Mouse (Mus musculus) MEL (cell line): ENCODE data around the gene Cldnd2. TPM values are rescaled to one million over a fixed set of nuclear protein-coding genes. Genes with fewer than 3 reads are reported as not detected.
"Not testable (repeated sequence)": the region's sequence is repeated elsewhere in the genome, so short reads cannot be mapped to it uniquely, and the experiment has no call there.

ENCODE experiments used
- DNase-seq: peaks from one replicate; pipeline ENCODE4 v3.0.0; 2011; ENCODE audit warnings: low read depth, low spot score
- H3K27ac ChIP-seq: 2 replicates; pipeline ENCODE4 v1.5.1; 2012; ENCODE audit warnings: low read depth, mild to moderate bottlenecking, control low read depth, low read length, moderate library complexity; ENCODE audit not compliant: control insufficient read depth
- H3K27me3 ChIP-seq, 2 experiments: fragments of 150-350 bp in 1 of 2; sonication (generic) in 1 of 2; 2 replicates each; pipeline ENCODE4 v1.6.1; 2012; ENCODE audit warnings: low read length in 2 of 2, mild to moderate bottlenecking in 2 of 2, improper control_type of control experiment in 1 of 2, moderate library complexity in 1 of 2; ENCODE audit not compliant: insufficient read depth in 2 of 2, control insufficient read depth in 1 of 2
- H3K36me3 ChIP-seq, 2 experiments: 2 replicates each; pipeline ENCODE4 v1.6.1; 2012 to 2014; ENCODE audit warnings: low read length in 2 of 2, improper control_type of control experiment in 1 of 2, inconsistent platforms in 1 of 2, mild to moderate bottlenecking in 1 of 2; ENCODE audit not compliant: insufficient read depth in 2 of 2, control insufficient read depth in 1 of 2
- H3K4me1 ChIP-seq, 2 experiments: fragments of 150-350 bp in 1 of 2; sonication (generic) in 1 of 2; 2 replicates each; pipeline ENCODE4 v1.6.1; 2012; ENCODE audit warnings: low read length in 2 of 2, improper control_type of control experiment in 1 of 2, mild to moderate bottlenecking in 1 of 2; ENCODE audit not compliant: insufficient read depth in 2 of 2, control insufficient read depth in 1 of 2
- H3K4me3 ChIP-seq, 2 experiments: fragments of 150-350 bp in 1 of 2; sonication (generic) in 1 of 2; 2 replicates each; pipeline ENCODE4 v1.5.1; 2012; ENCODE audit warnings: low read depth in 2 of 2, low read length in 2 of 2, mild to moderate bottlenecking in 2 of 2, moderate library complexity in 2 of 2, control low read depth in 1 of 2, improper control_type of control experiment in 1 of 2; ENCODE audit not compliant: control insufficient read depth in 1 of 2, insufficient read depth in 1 of 2
- H3K79me2 ChIP-seq: 2 replicates; pipeline ENCODE4 v1.6.1; 2012; ENCODE audit warnings: mild to moderate bottlenecking, low read length, moderate library complexity; ENCODE audit not compliant: control insufficient read depth, poor library complexity, insufficient read depth
- H3K9ac ChIP-seq: 2 replicates; pipeline ENCODE4 v1.6.1; 2012; ENCODE audit warnings: low read depth, mild to moderate bottlenecking, control low read depth, low read length, moderate library complexity; ENCODE audit not compliant: control insufficient read depth, poor library complexity, severe bottlenecking
- H3K9me3 ChIP-seq: fragments of 150-350 bp; sonication (generic); replicated peaks from 2 replicates; pipeline ENCODE4 v1.6.1; 2012; ENCODE audit warnings: mild to moderate bottlenecking, low read length, improper control_type of control experiment, moderate library complexity; ENCODE audit not compliant: insufficient read depth
- BHLHE40 ChIP-seq: IDR thresholded peaks from 2 replicates; pipeline ENCODE4 v1.6.1; 2012; ENCODE audit warnings: low read depth, mild to moderate bottlenecking, inconsistent platforms, low read length, improper control_type of control experiment, borderline replicate concordance
- CHD1 ChIP-seq: IDR thresholded peaks from 2 replicates; pipeline ENCODE4 v1.6.1; 2012; ENCODE audit warnings: low read depth, mild to moderate bottlenecking, inconsistent platforms, low read length, improper control_type of control experiment
- CTCF ChIP-seq, 3 experiments: IDR thresholded peaks in 2 of 3; conservative IDR thresholded peaks in 1 of 3; 2 replicates each; pipeline ENCODE4 v1.5.1; 2011 to 2012; ENCODE audit warnings: low read length in 3 of 3, low read depth in 2 of 3, mild to moderate bottlenecking in 2 of 3, improper control_type of control experiment in 1 of 3, inconsistent platforms in 1 of 3, mixed read lengths in 1 of 3, moderate library complexity in 1 of 3; ENCODE audit not compliant: control insufficient read depth in 1 of 3, insufficient read depth in 1 of 3, poor library complexity in 1 of 3, severe bottlenecking in 1 of 3
- ELF1 ChIP-seq: IDR thresholded peaks from 2 replicates; pipeline ENCODE4 v1.6.1; 2014; ENCODE audit warnings: low read depth, mild to moderate bottlenecking, inconsistent platforms, low read length, improper control_type of control experiment, moderate library complexity
- EP300 ChIP-seq, 2 experiments: IDR thresholded peaks; 2 replicates each; pipeline ENCODE4 v1.6.1; 2011; ENCODE audit warnings: improper control_type of control experiment in 2 of 2, low read length in 2 of 2, low read depth in 1 of 2, mild to moderate bottlenecking in 1 of 2
- ETS1 ChIP-seq: IDR thresholded peaks from 2 replicates; pipeline ENCODE4 v1.6.1; 2012; ENCODE audit warnings: low read depth, mild to moderate bottlenecking, inconsistent platforms, low read length, improper control_type of control experiment, moderate library complexity
- GABPA ChIP-seq: IDR thresholded peaks from 2 replicates; pipeline ENCODE4 v1.6.1; 2012; ENCODE audit warnings: low read depth, mild to moderate bottlenecking, inconsistent platforms, low read length, improper control_type of control experiment, moderate library complexity
- JUND ChIP-seq: IDR thresholded peaks from 2 replicates; pipeline ENCODE4 v1.6.1; 2011; ENCODE audit warnings: low read depth, mild to moderate bottlenecking, improper control_type of control experiment, low read length
- MAFK ChIP-seq: IDR thresholded peaks from 2 replicates; pipeline ENCODE4 v1.6.1; 2011; ENCODE audit warnings: low read depth, mild to moderate bottlenecking, low read length, improper control_type of control experiment, borderline replicate concordance
- MAX ChIP-seq: IDR thresholded peaks from 2 replicates; pipeline ENCODE4 v1.6.1; 2011; ENCODE audit warnings: low read length, improper control_type of control experiment
- MEF2A ChIP-seq: IDR thresholded peaks from 2 replicates; pipeline ENCODE4 v1.6.1; 2014; ENCODE audit warnings: low read depth, mild to moderate bottlenecking, inconsistent platforms, low read length, improper control_type of control experiment; ENCODE audit not compliant: poor library complexity, insufficient replicate concordance, severe bottlenecking; ENCODE audit errors: extremely low read depth
- MXI1 ChIP-seq: IDR thresholded peaks from 2 replicates; pipeline ENCODE4 v1.6.1; 2011; ENCODE audit warnings: mild to moderate bottlenecking, low read depth, low read length, improper control_type of control experiment
- MYC ChIP-seq: IDR thresholded peaks from 2 replicates; pipeline ENCODE4 v1.6.1; 2011; ENCODE audit warnings: low read depth, mild to moderate bottlenecking, low read length, improper control_type of control experiment, moderate library complexity
- NRF1 ChIP-seq: IDR thresholded peaks from 2 replicates; pipeline ENCODE4 v1.6.1; 2014; ENCODE audit warnings: low read depth, mild to moderate bottlenecking, inconsistent platforms, low read length, improper control_type of control experiment, moderate library complexity; ENCODE audit not compliant: poor library complexity, insufficient read depth, severe bottlenecking
- SIN3A ChIP-seq: IDR thresholded peaks from 2 replicates; pipeline ENCODE4 v1.6.1; 2012; ENCODE audit warnings: low read length, improper control_type of control experiment, inconsistent platforms
- TCF12 ChIP-seq: IDR thresholded peaks from 2 replicates; pipeline ENCODE4 v1.6.1; 2014; ENCODE audit warnings: low read depth, mild to moderate bottlenecking, inconsistent platforms, low read length, improper control_type of control experiment, moderate library complexity
- USF1 ChIP-seq: IDR thresholded peaks from 2 replicates; pipeline ENCODE4 v1.6.1; 2014; ENCODE audit warnings: low read depth, mild to moderate bottlenecking, inconsistent platforms, low read length, improper control_type of control experiment, moderate library complexity
- USF2 ChIP-seq, 2 experiments: IDR thresholded peaks; 2 replicates each; pipeline ENCODE4 v1.6.1; 2011 to 2012; ENCODE audit warnings: improper control_type of control experiment in 2 of 2, low read length in 2 of 2, borderline replicate concordance in 1 of 2, inconsistent platforms in 1 of 2, low read depth in 1 of 2, mild to moderate bottlenecking in 1 of 2; ENCODE audit not compliant: insufficient read depth in 1 of 2
- ZC3H11A ChIP-seq: IDR thresholded peaks from 2 replicates; pipeline ENCODE4 v1.6.1; 2012; ENCODE audit warnings: low read depth, mild to moderate bottlenecking, inconsistent platforms, low read length, improper control_type of control experiment
- ZKSCAN1 ChIP-seq: IDR thresholded peaks from 2 replicates; pipeline ENCODE4 v1.6.1; 2012; ENCODE audit warnings: low read depth, mild to moderate bottlenecking, inconsistent platforms, low read length, improper control_type of control experiment, moderate library complexity
- ZMIZ1 ChIP-seq: IDR thresholded peaks from 2 replicates; pipeline ENCODE4 v1.6.1; 2012; ENCODE audit warnings: low read depth, mild to moderate bottlenecking, inconsistent platforms, low read length, improper control_type of control experiment, moderate library complexity
- polyA plus RNA-seq, 2 experiments: library from polyadenylated mRNA; stranded (reverse) in 1 of 2; unstranded in 1 of 2; fragments of >175 nt in 1 of 2; fragments of >200 nt in 1 of 2; gene quantifications; 2 replicates each; pipeline versions ENCODE4 v1.2.1 to v1.2.4; 2012; ENCODE audit warnings: low replicate concordance in 2 of 2, low read depth in 1 of 2; ENCODE audit not compliant: insufficient read length in 2 of 2, insufficient read depth in 1 of 2, missing spikeins in 1 of 2
- total RNA-seq: library from RNA; depleted of rRNA; stranded (reverse); fragments of 300-350 nt; gene quantifications from 2 replicates; pipeline ENCODE4 v1.2.3, GENCODE M21; 2012

The Cldnd2 gene
- total and polyA plus RNA-seq, 3 experiments, result not detected

DNA sequence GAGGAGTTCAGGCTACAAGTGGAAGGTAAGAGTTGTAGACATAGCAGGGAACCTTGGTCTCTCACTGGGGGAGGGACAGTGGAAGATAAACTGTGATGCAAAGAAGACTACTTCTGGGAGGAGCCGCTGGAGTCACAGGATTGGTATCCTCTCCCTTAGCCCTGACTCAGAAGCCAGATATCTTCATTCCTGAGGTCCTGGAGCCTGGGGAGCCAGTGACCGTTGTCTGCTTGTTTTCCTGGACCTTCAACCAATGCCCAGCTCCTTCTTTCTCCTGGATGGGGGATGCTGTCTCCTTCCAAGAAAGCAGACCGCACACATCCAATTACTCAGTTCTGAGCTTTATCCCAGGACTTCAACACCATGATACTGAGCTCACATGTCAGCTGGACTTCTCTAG lies 31.5 kb upstream of the Cldnd2 start:
- no peaks in the 10 kb centered on the region for H3K27me3 ChIP-seq
- H3K36me3 ChIP-seq, result no peaks in the 10 kb centered on the region
- H3K9me3 ChIP-seq, result no peaks in the 10 kb centered on the region
- H3K9ac ChIP-seq, result no peak overlapping the region
- TF ChIP-seq NRF1, result no peak
- no peak for TF ChIP-seq MXI1
- no peak for TF ChIP-seq ETS1
- no peak for TF ChIP-seq ZKSCAN1
- TF ChIP-seq ZMIZ1, result no peak
- no peak for TF ChIP-seq ZC3H11A
- no peak for TF ChIP-seq MAFK
- TF ChIP-seq EP300 (IDR thresholded peaks at IDR 0.05; ENCODE audit: low read depth in 1 of 2, low read length in 2 of 2), result no peak
- TF ChIP-seq MAX, result no peak
- no peak for TF ChIP-seq GABPA
- TF ChIP-seq USF1, result no peak
- no peak for TF ChIP-seq SIN3A
- TF ChIP-seq USF2 (IDR thresholded peaks at IDR 0.05; ENCODE audit: borderline replicate concordance in 1 of 2, insufficient read depth in 1 of 2, low read depth in 1 of 2, low read length in 2 of 2), result no peak
- H3K4me3 ChIP-seq, result no peak overlapping the region
- no peak overlapping the region for H3K27ac ChIP-seq
- no peaks in the 10 kb centered on the region for H3K4me1 ChIP-seq
- no peaks in the 10 kb centered on the region for H3K79me2 ChIP-seq
- no peak for DNase-seq

DNA sequence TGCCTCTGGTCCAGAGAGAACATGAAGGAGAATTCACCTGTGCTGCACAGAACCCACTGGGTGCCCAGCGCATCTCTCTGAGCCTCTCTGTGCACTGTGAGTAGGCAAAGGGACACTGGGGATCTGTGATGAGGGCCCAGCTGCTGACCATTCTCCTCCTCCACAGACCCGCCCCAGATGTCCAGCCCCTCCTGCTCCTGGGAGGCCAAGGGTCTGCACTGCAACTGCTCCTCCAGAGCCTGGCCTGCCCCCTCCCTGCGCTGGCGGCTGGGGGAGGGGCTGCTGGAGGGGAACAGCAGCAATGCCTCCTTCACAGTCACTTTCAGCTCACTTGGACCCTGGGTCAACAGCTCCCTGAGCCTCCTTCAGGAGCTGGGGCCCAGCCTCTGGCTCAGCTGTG lies 28.9 kb upstream of the Cldnd2 start:
- not testable (repeated sequence) for H3K79me2 ChIP-seq, H3K4me3 ChIP-seq, H3K9me3 ChIP-seq, H3K27ac ChIP-seq, DNase-seq, H3K27me3 ChIP-seq, H3K36me3 ChIP-seq, H3K9ac ChIP-seq, H3K4me1 ChIP-seq

DNA sequence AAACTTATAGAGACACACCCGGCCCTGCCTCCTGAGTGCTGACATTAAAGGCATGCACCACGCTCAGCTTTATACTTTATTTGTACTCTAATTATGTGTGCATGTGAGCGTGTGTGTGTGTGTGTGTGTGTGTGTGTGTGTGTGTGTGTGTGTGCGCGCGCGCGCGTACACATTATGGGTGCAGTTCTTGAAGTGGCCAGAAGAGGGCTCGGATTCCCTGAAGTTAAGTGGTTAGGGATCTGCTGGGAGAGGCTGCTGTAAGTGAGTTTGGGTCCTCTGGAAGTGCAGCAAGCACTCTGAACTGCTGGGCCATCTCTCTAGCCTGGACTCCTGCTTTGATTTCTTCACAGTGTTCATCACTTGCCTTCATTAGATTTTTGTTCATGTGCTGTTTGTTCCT lies 23.3 kb upstream of the Cldnd2 start:
- no peak for TF ChIP-seq JUND
- TF ChIP-seq MYC, result no peak
- TF ChIP-seq TCF12, result no peak
- TF ChIP-seq ZKSCAN1, result no peak
- TF ChIP-seq MXI1, result no peak
- no peak for TF ChIP-seq MEF2A
- no peak for TF ChIP-seq BHLHE40
- TF ChIP-seq CTCF (IDR thresholded peaks at IDR 0.05 in 2 of 3, conservative IDR thresholded peaks at IDR 0.05 in 1 of 3; ENCODE audit: control insufficient read depth in 1 of 3, insufficient read depth in 1 of 3, low read depth in 2 of 3, low read length in 3 of 3, poor library complexity in 1 of 3, severe bottlenecking in 1 of 3), result no peak
- no peak for TF ChIP-seq ELF1
- TF ChIP-seq CHD1, result no peak
- TF ChIP-seq ZC3H11A, result no peak
- TF ChIP-seq ETS1, result no peak
- no peak for TF ChIP-seq GABPA
- no peaks in the 10 kb centered on the region for H3K9me3 ChIP-seq
- H3K79me2 ChIP-seq, result no peaks in the 10 kb centered on the region
- no peak overlapping the region for H3K27ac ChIP-seq
- no peaks in the 10 kb centered on the region for H3K27me3 ChIP-seq
- H3K9ac ChIP-seq, result no peak overlapping the region
- H3K4me1 ChIP-seq, result no peaks in the 10 kb centered on the region
- no peaks in the 10 kb centered on the region for H3K36me3 ChIP-seq
- DNase-seq, result no peak
- no peak overlapping the region for H3K4me3 ChIP-seq
